Comparison of ENCODE assay signal across 11 mouse cellular contexts in the genomic region with DNA sequence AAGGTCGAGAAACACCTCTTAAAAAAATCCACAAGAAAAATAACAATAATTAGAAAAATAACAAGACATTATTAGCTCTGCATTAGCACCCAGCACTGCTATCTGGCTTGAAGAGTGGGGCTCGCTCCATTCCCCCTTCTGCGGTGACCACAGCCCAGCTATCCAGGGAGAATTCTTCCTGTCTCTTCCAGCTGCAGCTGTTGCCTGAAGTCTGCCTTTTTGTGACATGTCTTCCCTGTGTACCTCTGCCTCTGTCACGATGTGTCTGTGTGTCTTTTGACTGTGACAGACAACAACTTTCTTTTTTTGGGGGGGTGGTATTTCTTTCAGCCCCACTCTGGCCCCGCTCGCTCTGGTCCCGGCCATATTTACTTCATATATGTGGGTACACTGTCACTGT.
"Had no signal": no experiment of that assay in that cellular context is flagged by ENCODE, and none has a peak within 500 bp of the region (broad histone marks: within the 10 kb centered on the region; RNA-seq: fewer than 3 reads in every experiment).

No protein-coding gene starts in this region.

- H3K27me3 ChIP-seq: limb, embryonic 13.5 days had no signal

- H3K4me3 ChIP-seq: limb, embryonic 13.5 days; midbrain, embryonic 13.5 days; neural tube, embryonic 15.5 days had no signal

- H3K9ac ChIP-seq: limb, embryonic 13.5 days; liver, embryonic 14.5 days; midbrain, embryonic 13.5 days; neural tube, embryonic 15.5 days had no signal

- DNase-seq: kidney, postnatal 36 days; left cerebral cortex, postnatal 4 days; lung, adult 18-20 months; right cerebral cortex, adult 18-20 months; right cerebral cortex, postnatal 25 days; thymus, postnatal 36 days had no signal

- H3K9me3 ChIP-seq: limb, embryonic 13.5 days; midbrain, embryonic 13.5 days; neural tube, embryonic 15.5 days had no signal

- ATAC-seq: midbrain, embryonic 13.5 days had no signal

- H3K4me2 ChIP-seq: limb, embryonic 13.5 days; midbrain, embryonic 13.5 days; neural tube, embryonic 15.5 days had no signal

- H3K27ac ChIP-seq: kidney, postnatal 0 days; limb, embryonic 13.5 days; liver, embryonic 14.5 days; neural tube, embryonic 15.5 days had no signal

- H3K36me3 ChIP-seq: limb, embryonic 13.5 days; midbrain, embryonic 13.5 days; neural tube, embryonic 15.5 days had no signal
